8 mouse cellular contexts compared by ENCODE assay signal in genomic region chr10:99261636-99262318, GRCm38 (mm10). TPM values are rescaled to one million over a fixed set of nuclear protein-coding genes. Genes with fewer than 3 reads are reported as not detected.
DNase-seq lines count a peak whose midpoint lies in the region; ATAC-seq and TF ChIP-seq lines count a peak whose summit lies in the region.

No protein-coding gene starts in this region.

- no peaks in the 10 kb centered on the region for H3K9me3 ChIP-seq in forebrain, embryonic 16.5 days (ENCODE audit: control insufficient read depth, low read length)
- H3K9me3 ChIP-seq in lung, embryonic 15.5 days: no peaks in the 10 kb centered on the region

- intact Hi-C loops in heart, postnatal 25 days (cut with DNase I): loop anchor here (2.0 to 5.0 kb wide), 2 partner anchors 93 to 316 kb away; no protein-coding TSS in a partner anchor

- peaks cover 22% of the 10 kb centered on the region for H3K4me1 ChIP-seq in forebrain, embryonic 16.5 days (replicated peaks; ENCODE audit: control insufficient read depth, insufficient read depth, low read length)
- H3K4me1 ChIP-seq in lung, embryonic 15.5 days: peaks cover 15% of the 10 kb centered on the region
- peaks cover 22% of the 10 kb centered on the region for H3K4me1 ChIP-seq in olfactory bulb, adult 2 months (ENCODE audit: control insufficient read depth, insufficient read depth, low read length)

- TF ChIP-seq POLR2A in olfactory bulb, adult 2 months (IDR thresholded peaks at IDR 0.05; ENCODE audit: insufficient read depth, low read depth, low read length): peak; percentile 31; the same call in 1 of the 2 replicates

- DNase-seq in ES-CJ7 (ENCODE audit: low read depth, low spot score): peak; percentile 85
- DNase-seq in heart, postnatal 25 days (ENCODE audit: low spot score): peak; percentile 89
- DNase-seq in layer of hippocampus, adult 8-10 months (ENCODE audit: low spot score in 2 of 2): peak; percentile 59 to 68
- peak; percentile 83 to 88 for DNase-seq in thymus, adult 18-20 months

- ATAC-seq in cerebellum, adult (ENCODE audit: insufficient number of reproducible peaks, low FRiP score, low TSS enrichment): peak; percentile 43
- ATAC-seq in forebrain, embryonic 16.5 days: peak; percentile 18
- peak; percentile 73 for ATAC-seq in lung, embryonic 15.5 days (ENCODE audit: borderline replicate concordance, extremely low read depth, low FRiP score, low TSS enrichment)

- peak overlapping the region; percentile 70 for H3K4me3 ChIP-seq in forebrain, embryonic 16.5 days (replicated peaks; ENCODE audit: low read length)
- peak overlapping the region; percentile 83 for H3K4me3 ChIP-seq in lung, embryonic 15.5 days
- H3K4me3 ChIP-seq in olfactory bulb, adult 2 months (ENCODE audit: insufficient read depth, low read depth, low read length): peak overlapping the region; percentile 68

- no peaks in the 10 kb centered on the region; the same call in 1 of the 2 replicates for H3K27me3 ChIP-seq in forebrain, embryonic 16.5 days (replicated peaks; ENCODE audit: control insufficient read depth, insufficient read depth, low read length)
- H3K27me3 ChIP-seq in lung, embryonic 15.5 days: no peaks in the 10 kb centered on the region

- no peaks in the 10 kb centered on the region for H3K36me3 ChIP-seq in forebrain, embryonic 16.5 days (ENCODE audit: control insufficient read depth, insufficient read depth)
- no peaks in the 10 kb centered on the region; the same call in 1 of the 2 replicates for H3K36me3 ChIP-seq in lung, embryonic 15.5 days

- H3K9ac ChIP-seq in forebrain, embryonic 16.5 days (replicated peaks; ENCODE audit: low read depth, low read length): peak overlapping the region; percentile 82
- H3K9ac ChIP-seq in lung, embryonic 15.5 days: peak overlapping the region; percentile 80

- peak overlapping the region; percentile 97 for H3K4me2 ChIP-seq in forebrain, embryonic 16.5 days (ENCODE audit: low read length)
- peak overlapping the region; percentile 81 for H3K4me2 ChIP-seq in lung, embryonic 15.5 days

- TF ChIP-seq CTCF in olfactory bulb, adult 2 months (IDR thresholded peaks at IDR 0.05; ENCODE audit: insufficient read depth, low read depth, low read length): no peak

- under 1% methylated on average over 61 of the region's 62 CpGs for WGBS in forebrain, embryonic 16.5 days
- WGBS in lung, embryonic 15.5 days: under 1% methylated on average over 62 of the region's 62 CpGs
- under 1% methylated on average over 62 of the region's 62 CpGs for WGBS in olfactory bulb, adult 2 months

- peak overlapping the region; percentile 91 for H3K27ac ChIP-seq in forebrain, embryonic 16.5 days (ENCODE audit: low read length)
- peak overlapping the region; percentile 97 for H3K27ac ChIP-seq in lung, embryonic 15.5 days
- H3K27ac ChIP-seq in olfactory bulb, adult 2 months (ENCODE audit: insufficient read depth, low read depth, low read length): peak overlapping the region; percentile 85

RNA-seq across cellular contexts. Expression of gene Dusp6, which starts 1.3 kb away (rescaled TPM):
- 37.0 and 44.1 TPM in 2 replicates for polyA plus RNA-seq in forebrain, embryonic 16.5 days (2015; fragmentation: Nextera tagmentation; extraction: Ambion mirVana)
- total RNA-seq in heart, postnatal 25 days (2021): 10 to 100 TPM; 18.5 to 19.5 TPM
- 10 to 100 TPM; 61.1 to 93.4 (median 75.2) TPM for total RNA-seq in layer of hippocampus, adult 8-10 months (2022)
- polyA plus RNA-seq in lung, embryonic 15.5 days (2015; fragmentation: Nextera tagmentation; extraction: Ambion mirVana): 72.1 and 73.6 TPM in 2 replicates
- not detected in 2 replicates for polyA plus RNA-seq in olfactory bulb, adult 2 months (2012; ENCODE audit: insufficient read depth, insufficient read length, low replicate concordance, missing spikeins)

Comparison
In these comparisons a context has a peak if more than half of its experiments do, and no peak if none do; other contexts are left out.
1. Peak in every context shown above with its lines: DNase-seq, ATAC-seq, H3K4me3 ChIP-seq and H3K27ac ChIP-seq.
2. ATAC-seq: peak in every context shown above with its lines; median percentile 73 in lung, embryonic 15.5 days; 43 in cerebellum, adult; 18 in forebrain, embryonic 16.5 days.